Mouse (Mus musculus): Measurements from ENCODE around the gene Zfp9. TPM values are rescaled to one million over a fixed set of nuclear protein-coding genes. Genes with fewer than 3 reads are reported as not detected.

Gene Zfp9
- polyA plus RNA-seq, 1 experiment from 2014 or later, result 12.2 TPM

GRCm38 (mm10) chr6:118457726-118458125 lies 21.4 kb downstream of the Zfp9 start:
- Histone ChIP-seq H3K27me3 (ENCODE audit: control insufficient read depth, insufficient read depth, low read length) (no peaks in the 10 kb centered on the region), H3K9me3 (ENCODE audit: control insufficient read depth, low read depth, low read length) (no peaks in the 10 kb centered on the region), H3K9ac (replicated peaks; ENCODE audit: low read depth, low read length) (no peak overlapping the region), H3K4me3 (ENCODE audit: low read depth, low read length) (no peak overlapping the region), H3K36me3 (ENCODE audit: control insufficient read depth, insufficient read depth, low read length) (peaks cover 5% of the 10 kb centered on the region), H3K27ac (ENCODE audit: low read length) (no peak overlapping the region), H3K4me1 (ENCODE audit: control insufficient read depth, insufficient read depth, low read length) (peaks cover 6% of the 10 kb centered on the region; the same call in 1 of the 2 replicates), H3K4me2 (replicated peaks; ENCODE audit: low read depth, low read length) (no peak overlapping the region)
- WGBS, result 87% methylated on average over 1 of the region's 1 CpGs
- no peak for ATAC-seq (ENCODE audit: insufficient number of reproducible peaks, insufficient read depth, low FRiP score, low read depth)

- H3K9ac ChIP-seq (replicated peaks; ENCODE audit: low read depth, low read length), result peak within 1 kb of the TSS; percentile 88
- ATAC-seq (ENCODE audit: insufficient number of reproducible peaks, insufficient read depth, low FRiP score, low read depth), result peak; percentile 95
- H3K4me1 ChIP-seq (ENCODE audit: control insufficient read depth, insufficient read depth, low read length), result peaks cover 6% of the 10 kb centered on the region; the same call in 1 of the 2 replicates
- peak within 1 kb of the TSS; percentile 63 for H3K4me3 ChIP-seq (ENCODE audit: low read depth, low read length)
- under 1% methylated on average over 43 of the region's 43 CpGs for WGBS
- H3K27ac ChIP-seq (ENCODE audit: low read length), result peak within 1 kb of the TSS; percentile 93; the same call in 1 of the 2 replicates
- H3K36me3 ChIP-seq (ENCODE audit: control insufficient read depth, insufficient read depth, low read length), result peaks cover 3% of the 10 kb centered on the region
- H3K27me3 ChIP-seq (ENCODE audit: control insufficient read depth, insufficient read depth, low read length), result no peaks in the 10 kb centered on the region
- H3K4me2 ChIP-seq (replicated peaks; ENCODE audit: low read depth, low read length), result peak within 1 kb of the TSS; percentile 68
- H3K9me3 ChIP-seq (ENCODE audit: control insufficient read depth, low read depth, low read length), result no peaks in the 10 kb centered on the region
Observed at GRCm38 (mm10) chr6:118455042-118455631, 24.0 kb downstream of the Zfp9 start, which contains the start of gene Zfp248. Gene Zfp248, minus strand, starts transcription at chr6:118455528.

- Histone ChIP-seq H3K27ac (ENCODE audit: low read length) (peak overlapping the region; percentile 93; the same call in 1 of the 2 replicates), H3K27me3 (ENCODE audit: control insufficient read depth, insufficient read depth, low read length) (no peaks in the 10 kb centered on the region), H3K4me3 (ENCODE audit: low read depth, low read length) (peak overlapping the region; percentile 63), H3K9ac (replicated peaks; ENCODE audit: low read depth, low read length) (peak overlapping the region; percentile 88), H3K4me1 (ENCODE audit: control insufficient read depth, insufficient read depth, low read length) (peaks cover 6% of the 10 kb centered on the region; the same call in 1 of the 2 replicates), H3K4me2 (replicated peaks; ENCODE audit: low read depth, low read length) (peak overlapping the region; percentile 68), H3K9me3 (ENCODE audit: control insufficient read depth, low read depth, low read length) (no peaks in the 10 kb centered on the region), H3K36me3 (ENCODE audit: control insufficient read depth, insufficient read depth, low read length) (peaks cover 3% of the 10 kb centered on the region)
- WGBS, result 27% methylated on average over 8 of the region's 8 CpGs
- ATAC-seq (ENCODE audit: insufficient number of reproducible peaks, insufficient read depth, low FRiP score, low read depth), result 0 out of 2 replicates have a peak, but pooled peaks have one; percentile 4
Observed at GRCm38 (mm10) chr6:118454452-118454851, 24.7 kb downstream of the Zfp9 start.

GRCm38 (mm10) chr6:118431502-118431901 lies 47.6 kb downstream of the Zfp9 start:
- no peak overlapping the region for H3K4me2 ChIP-seq (replicated peaks; ENCODE audit: low read depth, low read length)
- no peaks in the 10 kb centered on the region for H3K27me3 ChIP-seq (ENCODE audit: control insufficient read depth, insufficient read depth, low read length)
- no peaks in the 10 kb centered on the region for H3K4me1 ChIP-seq (ENCODE audit: control insufficient read depth, insufficient read depth, low read length)
- peaks cover 11% of the 10 kb centered on the region; the same call in 1 of the 2 replicates for H3K9me3 ChIP-seq (ENCODE audit: control insufficient read depth, low read depth, low read length)
- H3K36me3 ChIP-seq (ENCODE audit: control insufficient read depth, insufficient read depth, low read length), result peaks cover 39% of the 10 kb centered on the region
- H3K27ac ChIP-seq (ENCODE audit: low read length), result no peak overlapping the region
- no peak for ATAC-seq (ENCODE audit: insufficient number of reproducible peaks, insufficient read depth, low FRiP score, low read depth)
- 78% methylated on average over 4 of the region's 4 CpGs for WGBS
- H3K4me3 ChIP-seq (ENCODE audit: low read depth, low read length), result no peak overlapping the region
- no peak overlapping the region for H3K9ac ChIP-seq (replicated peaks; ENCODE audit: low read depth, low read length)

- H3K4me2 ChIP-seq (replicated peaks; ENCODE audit: low read depth, low read length), result no peak overlapping the region
- H3K4me3 ChIP-seq (ENCODE audit: low read depth, low read length), result no peak overlapping the region
- H3K27ac ChIP-seq (ENCODE audit: low read length), result no peak overlapping the region
- 94% methylated on average over 1 of the region's 1 CpGs for WGBS
- peaks cover 11% of the 10 kb centered on the region; the same call in 1 of the 2 replicates for H3K9me3 ChIP-seq (ENCODE audit: control insufficient read depth, low read depth, low read length)
- H3K27me3 ChIP-seq (ENCODE audit: control insufficient read depth, insufficient read depth, low read length), result no peaks in the 10 kb centered on the region
- no peaks in the 10 kb centered on the region for H3K4me1 ChIP-seq (ENCODE audit: control insufficient read depth, insufficient read depth, low read length)
- H3K36me3 ChIP-seq (ENCODE audit: control insufficient read depth, insufficient read depth, low read length), result peaks cover 34% of the 10 kb centered on the region
- ATAC-seq (ENCODE audit: insufficient number of reproducible peaks, insufficient read depth, low FRiP score, low read depth), result no peak
- H3K9ac ChIP-seq (replicated peaks; ENCODE audit: low read depth, low read length), result no peak overlapping the region
Observed at GRCm38 (mm10) chr6:118426666-118427065, 52.5 kb downstream of the Zfp9 start.

- Histone ChIP-seq H3K27ac (ENCODE audit: low read length) (peak within 1 kb of the TSS; percentile 85; the same call in 1 of the 2 replicates), H3K4me1 (ENCODE audit: control insufficient read depth, insufficient read depth, low read length) (peaks cover 5% of the 10 kb centered on the region; the same call in 1 of the 2 replicates), H3K27me3 (ENCODE audit: control insufficient read depth, insufficient read depth, low read length) (no peaks in the 10 kb centered on the region), H3K9me3 (ENCODE audit: control insufficient read depth, low read depth, low read length) (no peaks in the 10 kb centered on the region), H3K4me2 (replicated peaks; ENCODE audit: low read depth, low read length) (peak within 1 kb of the TSS; percentile 53), H3K4me3 (ENCODE audit: low read depth, low read length) (peak within 1 kb of the TSS; percentile 95), H3K36me3 (ENCODE audit: control insufficient read depth, insufficient read depth, low read length) (peaks cover 24% of the 10 kb centered on the region), H3K9ac (replicated peaks; ENCODE audit: low read depth, low read length) (peak within 1 kb of the TSS; percentile 71)
- peak; percentile 97 for ATAC-seq (ENCODE audit: insufficient number of reproducible peaks, insufficient read depth, low FRiP score, low read depth)
- WGBS, result under 1% methylated on average over 67 of the region's 67 CpGs
Observed at GRCm38 (mm10) chr6:118419050-118419920, 59.8 kb downstream of the Zfp9 start, which contains the start of gene Bms1. Gene Bms1, minus strand, starts transcription at chr6:118419474.

Small RNA genes lying within 50 kb of the gene (microRNA-seq; reads per million reads assigned to microRNA genes)
- not detected for gene Gm25953

Other genes with a start within 250 kb of the Zfp9 start
- gene Bms1, start 59.8 kb downstream of the Zfp9 start, polyA plus RNA-seq (2014; fragmentation: Nextera tagmentation; extraction: Ambion mirVana), result 30.4 and 34.0 TPM in 2 replicates
- 8.0 and 10.6 TPM in 2 replicates for gene Zfp248, start 23.8 kb downstream of the Zfp9 start, polyA plus RNA-seq (2014; fragmentation: Nextera tagmentation; extraction: Ambion mirVana)
- 14.4 and 14.5 TPM in 2 replicates for gene Ankrd26, start 82.9 kb upstream of the Zfp9 start, polyA plus RNA-seq (2014; fragmentation: Nextera tagmentation; extraction: Ambion mirVana)

Measured in stomach, embryonic 14.5 days (tissue).